Mouse (Mus musculus) frontal cortex, postnatal 10 days (tissue): Measurements from ENCODE around the gene Srgap1.

Experiments
- DNase-seq, 2 experiments: peaks; one replicate each; pipeline ENCODE4 v3.0.0; 2022; ENCODE audit warnings: low spot score in 2 of 2, mixed read lengths in 1 of 2

Gene Srgap1

GRCm38 (mm10) chr10:122046904-122047726, at the start of gene Srgap1:
Gene Srgap1 (minus strand): TSS chr10:122047315.
- DNase-seq: peak in 1 of 2 experiments; percentile 64

- DNase-seq: peak in 1 of 2 experiments; percentile 14
Measured at GRCm38 (mm10) chr10:122096462-122096979, 49.4 kb upstream of the Srgap1 start.

- no peak for DNase-seq
Measured at GRCm38 (mm10) chr10:122090472-122090871, 43.4 kb upstream of the Srgap1 start.

- no peak for DNase-seq
Measured at GRCm38 (mm10) chr10:122081352-122081751, 34.2 kb upstream of the Srgap1 start.

GRCm38 (mm10) chr10:122069153-122069552, 22.0 kb upstream of the Srgap1 start:
- no peak for DNase-seq

DNA sequence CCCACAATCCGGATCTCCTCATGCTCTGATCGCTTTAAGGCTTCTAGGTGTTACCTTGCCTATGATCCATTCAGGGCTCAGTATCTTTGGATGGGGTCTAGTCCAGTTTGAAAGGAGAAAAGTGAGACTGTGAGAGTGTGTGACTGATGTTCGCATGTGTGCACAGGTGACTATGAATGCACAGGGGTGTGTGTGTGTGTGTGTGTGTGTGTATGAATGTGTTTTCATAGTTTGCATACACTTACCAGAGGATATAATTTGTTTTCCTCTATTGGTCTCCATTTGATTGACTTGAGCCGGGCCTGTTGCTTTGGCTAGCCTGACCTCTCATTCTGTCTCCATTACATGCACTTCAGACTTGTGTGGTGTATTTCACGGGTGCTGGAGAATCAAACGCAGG, 8.7 kb upstream of the Srgap1 start:
- no peak for DNase-seq

DNA sequence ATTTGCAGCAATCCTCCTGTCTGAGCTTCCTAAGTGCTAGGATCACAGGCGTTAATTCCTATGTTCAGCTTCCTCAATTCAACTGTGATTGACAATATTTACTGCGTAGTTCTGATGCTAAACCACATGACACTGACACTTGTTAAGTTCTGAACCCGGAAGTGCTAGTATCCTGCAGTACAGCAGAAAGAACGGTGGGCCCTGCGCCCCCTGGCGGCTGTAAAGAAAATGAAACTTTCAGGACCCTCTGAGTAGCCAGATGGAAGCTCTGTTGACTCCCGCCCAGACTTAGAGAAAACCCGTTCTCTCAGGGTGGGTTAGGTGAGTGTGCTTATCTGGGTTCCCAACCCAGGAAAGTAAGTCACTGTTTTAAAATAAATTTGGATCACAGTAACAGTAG, 7.4 kb upstream of the Srgap1 start:
- DNase-seq: peak in 1 of 2 experiments; percentile 31

GRCm38 (mm10) chr10:122051831-122052230, 4.7 kb upstream of the Srgap1 start:
- peak; percentile 26 to 81 for DNase-seq

GRCm38 (mm10) chr10:122047727-122048365, 731 bp upstream of the Srgap1 start:
- DNase-seq: peak; percentile 52 to 82

- DNase-seq: no peak
Measured at GRCm38 (mm10) chr10:122046511-122046903, 608 bp downstream of the Srgap1 start.

GRCm38 (mm10) chr10:122045946-122046345, 1.2 kb downstream of the Srgap1 start:
- DNase-seq: no peak

DNA sequence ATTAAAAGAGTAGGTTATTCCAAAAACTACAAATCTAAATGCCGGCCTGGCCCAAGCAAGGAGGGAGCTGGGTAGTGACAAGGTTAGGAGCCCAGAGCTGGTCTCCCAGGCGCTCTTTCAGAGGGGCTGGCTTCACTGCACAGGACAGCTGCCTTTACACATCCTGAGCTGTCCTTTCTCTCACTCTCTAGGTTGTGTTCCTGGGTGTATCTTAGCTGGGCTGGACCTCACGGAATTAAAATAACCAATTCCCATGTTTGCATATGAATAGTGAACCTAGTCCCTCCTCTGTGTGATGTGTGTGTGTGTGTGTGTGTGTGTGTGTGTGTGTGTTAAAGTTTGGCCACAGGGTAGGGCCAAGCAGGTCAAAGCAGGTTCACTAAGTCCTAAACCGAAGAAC, 2.2 kb downstream of the Srgap1 start:
- DNase-seq: no peak

DNA sequence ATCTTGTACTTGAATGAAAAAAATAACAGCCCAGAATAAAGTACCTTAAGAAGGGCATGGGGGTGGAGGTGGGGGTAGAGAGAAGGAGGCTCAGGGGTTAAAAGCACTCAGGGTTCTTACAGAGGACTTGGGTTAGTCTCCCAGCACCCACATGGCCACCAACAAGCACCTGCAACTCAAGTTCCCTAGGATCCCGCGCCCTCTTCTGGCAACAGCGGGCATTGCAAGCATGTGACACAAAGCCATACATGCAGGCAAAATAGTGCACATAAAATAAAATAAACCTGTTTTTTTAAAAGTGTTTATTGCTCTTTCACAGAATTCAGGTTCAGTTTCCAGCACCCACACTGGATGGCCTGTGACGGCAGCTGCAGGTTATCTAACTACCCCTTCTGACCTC, 6.7 kb downstream of the Srgap1 start:
- DNase-seq: no peak

DNA sequence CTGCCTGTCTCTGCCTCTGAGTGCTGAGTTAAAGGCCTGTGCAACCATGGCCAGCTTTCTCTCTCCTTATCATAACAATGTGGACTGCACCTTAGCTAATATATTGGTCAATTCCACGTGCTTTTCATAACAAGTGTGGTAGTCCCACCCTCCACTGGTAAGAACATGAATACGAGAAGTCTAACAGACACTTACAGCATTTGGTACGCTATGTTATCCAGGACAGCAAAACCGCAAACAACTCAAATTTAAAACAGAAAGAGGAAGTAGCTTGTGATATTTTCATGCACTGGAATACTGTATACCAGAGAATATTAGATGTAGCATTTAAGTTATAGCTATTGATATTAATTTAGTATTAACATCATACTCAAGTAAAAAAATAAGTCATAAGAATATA, 7.5 kb downstream of the Srgap1 start:
- DNase-seq: no peak

GRCm38 (mm10) chr10:122038554-122038953, 8.6 kb downstream of the Srgap1 start:
- DNase-seq: no peak

DNA sequence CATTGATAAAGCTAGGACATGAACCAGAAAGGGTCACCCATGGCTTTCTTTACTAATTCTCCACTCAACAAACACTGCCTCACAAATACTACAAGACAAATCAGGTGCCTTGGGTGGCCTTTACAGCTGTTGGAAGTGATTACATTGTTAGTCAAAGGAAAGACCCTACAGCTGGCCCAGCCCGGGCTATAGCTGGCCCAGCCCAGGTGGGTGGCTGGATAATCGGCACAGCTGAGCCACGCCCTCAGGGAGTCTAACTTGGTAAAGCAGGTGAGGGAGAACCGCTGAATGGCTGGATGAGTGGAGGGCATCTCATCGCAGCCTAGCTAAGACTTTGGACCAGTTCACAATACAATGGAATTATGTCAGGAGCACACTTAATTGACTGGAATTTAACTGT, 13.8 kb downstream of the Srgap1 start:
- no peak for DNase-seq

GRCm38 (mm10) chr10:122030420-122030819, 16.7 kb downstream of the Srgap1 start:
- DNase-seq: no peak

GRCm38 (mm10) chr10:122029738-122030137, 17.4 kb downstream of the Srgap1 start:
- DNase-seq: no peak

GRCm38 (mm10) chr10:122025198-122025597, 21.9 kb downstream of the Srgap1 start:
- DNase-seq: no peak

DNA sequence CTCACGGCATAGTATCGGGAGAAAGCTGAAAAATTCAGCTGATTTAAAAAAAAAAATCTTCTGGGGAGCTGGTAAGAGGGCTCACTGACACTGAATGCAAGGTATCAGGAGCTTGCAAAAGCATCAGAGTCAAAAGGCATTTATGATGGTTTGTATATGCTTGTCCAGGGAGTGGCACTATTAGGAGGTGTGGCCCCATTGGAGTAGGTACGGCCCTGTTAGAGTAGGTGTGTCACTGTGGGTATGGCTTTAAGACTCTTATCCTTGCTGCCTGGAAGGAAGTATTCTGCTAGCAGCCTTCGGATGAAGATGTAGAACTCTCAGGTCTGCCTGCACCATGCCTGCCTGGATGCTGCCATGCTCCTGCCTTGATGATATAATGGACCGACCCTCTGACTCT, 26.2 kb downstream of the Srgap1 start:
- no peak for DNase-seq

DNA sequence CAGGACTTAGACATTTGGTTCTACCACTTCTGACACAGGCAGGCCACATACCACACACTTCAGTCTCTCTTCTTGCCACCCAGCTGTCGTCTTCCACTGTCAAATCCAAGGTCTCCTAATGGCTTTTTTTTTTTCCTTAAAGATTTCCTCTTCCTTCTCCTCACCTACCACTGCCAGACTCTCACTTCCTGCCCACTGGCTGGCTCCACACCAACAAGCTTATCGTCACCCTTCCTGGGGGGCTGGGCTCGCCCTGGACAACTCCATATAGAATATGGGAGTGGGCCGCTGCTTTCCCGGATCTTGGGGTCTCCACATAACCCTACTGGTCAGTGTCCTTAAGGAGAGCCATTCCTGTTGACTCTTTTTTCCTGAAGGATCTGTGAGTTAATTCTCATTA, 26.9 kb downstream of the Srgap1 start:
- DNase-seq: no peak

- DNase-seq: peak; percentile 22 to 25
Measured at GRCm38 (mm10) chr10:122018594-122019048, 28.5 kb downstream of the Srgap1 start.

DNA sequence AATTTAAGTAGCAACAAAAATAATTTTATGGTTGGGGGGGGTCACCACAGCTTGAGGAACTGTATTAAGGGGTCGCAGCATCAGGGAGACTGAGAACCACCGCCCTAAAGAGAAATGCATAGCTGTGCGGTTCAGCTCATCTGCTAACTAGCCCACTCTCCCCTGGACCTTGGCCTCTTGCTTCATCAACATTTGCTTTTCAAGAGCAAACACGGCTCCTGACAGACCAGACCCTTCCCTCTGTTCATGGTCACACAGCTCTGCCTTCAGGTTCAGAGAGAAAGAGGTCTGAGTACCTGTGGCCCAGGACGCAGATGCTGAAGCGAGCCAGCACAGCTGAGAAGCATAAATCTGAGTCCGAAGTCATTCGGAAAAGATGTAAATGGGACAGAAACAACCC, 29.4 kb downstream of the Srgap1 start:
- DNase-seq: no peak
